Mouse (Mus musculus) spleen, postnatal 10 days (tissue): ENCODE measurements at regions not wholly inside any gene's neighbourhood (a gene's known extent, or its start where the extent isn't known, plus 50 kb on each side); places are given as distances from the start of the nearest gene placed in this dataset.

Experiments
- DNase-seq, 2 experiments: peaks; one replicate each; pipeline ENCODE4 v3.0.0; 2021 to 2022; ENCODE audit warnings: low spot score in 2 of 2

DNA sequence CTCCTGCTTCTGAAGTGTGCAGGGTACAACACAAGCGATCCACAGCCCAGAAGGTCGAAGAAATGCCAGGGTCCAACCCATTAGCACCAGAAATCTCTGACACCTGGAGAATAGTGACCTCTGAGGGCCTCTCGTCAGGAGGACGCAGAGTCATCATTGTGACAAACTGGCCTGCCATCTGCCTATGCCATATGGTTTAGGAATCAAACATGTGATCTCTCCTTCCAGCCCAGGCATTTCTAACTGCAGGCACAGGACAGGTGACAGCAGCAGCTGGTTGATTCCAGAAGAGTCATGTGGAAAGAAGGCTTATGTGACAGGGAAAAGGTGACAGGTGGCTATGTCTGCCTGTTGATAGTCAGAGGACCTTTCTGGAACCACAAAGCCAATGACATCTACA, 476.0 kb upstream of the Vstm2b start:
- no peak for DNase-seq

DNA sequence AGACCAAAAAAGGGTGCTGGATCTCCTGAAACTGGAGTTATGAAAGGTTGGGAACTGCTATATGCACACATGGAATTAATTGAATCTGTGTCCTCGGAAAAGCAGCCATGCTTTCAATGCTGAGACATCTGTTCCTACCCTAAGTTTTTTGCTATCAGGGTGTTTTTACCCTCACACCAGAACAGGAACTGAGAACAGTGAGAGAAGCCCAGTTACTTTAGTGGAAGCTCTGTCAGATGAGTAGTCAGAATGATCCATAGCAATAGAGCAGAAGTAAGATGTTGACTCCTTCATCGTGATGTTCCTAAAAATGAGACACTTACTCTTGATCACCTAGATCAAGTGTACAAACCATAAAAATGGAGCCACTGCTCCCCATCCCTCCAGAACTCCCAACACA, 468.7 kb upstream of the Vstm2b start:
- DNase-seq, result no peak

DNA sequence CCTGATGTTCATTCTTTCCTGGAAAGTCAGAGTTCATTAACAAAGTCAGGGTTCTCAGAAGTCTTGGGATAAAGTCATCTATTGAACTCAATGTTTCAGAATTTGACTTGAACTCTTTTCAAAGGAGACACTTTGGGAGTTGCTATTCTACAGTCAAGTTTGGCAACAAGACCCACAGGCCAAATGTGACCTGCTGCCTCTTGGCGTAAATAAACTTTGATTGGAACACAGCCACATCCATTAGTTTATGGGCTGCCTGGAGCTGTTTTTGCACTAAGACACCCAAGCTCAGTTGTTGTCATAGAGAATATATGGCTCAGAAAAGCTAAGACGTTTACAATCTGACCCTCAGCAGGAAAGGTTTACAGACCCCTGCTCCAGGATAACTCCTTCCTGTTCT, 464.2 kb upstream of the Vstm2b start:
- DNase-seq, result no peak

DNA sequence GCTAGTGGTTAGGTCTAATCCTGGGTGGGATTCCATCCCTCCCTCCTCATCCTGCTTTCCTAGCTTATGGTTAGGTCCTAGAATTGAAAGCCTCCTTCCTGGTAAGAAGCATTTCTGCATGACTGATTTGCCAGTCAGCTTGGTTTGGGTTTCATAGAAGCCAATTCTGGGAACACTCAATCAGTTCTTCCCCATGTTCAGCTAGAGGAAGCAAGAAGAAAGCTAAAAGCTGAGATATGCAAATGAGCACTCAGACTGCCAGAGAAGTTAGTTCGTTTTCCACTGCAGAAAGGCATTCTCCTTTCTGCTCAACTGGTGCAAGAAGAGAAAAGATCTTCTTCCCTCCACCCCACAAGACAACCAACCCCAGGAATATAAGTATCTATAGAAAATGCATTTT, 457.0 kb upstream of the Vstm2b start:
- DNase-seq, result no peak

DNA sequence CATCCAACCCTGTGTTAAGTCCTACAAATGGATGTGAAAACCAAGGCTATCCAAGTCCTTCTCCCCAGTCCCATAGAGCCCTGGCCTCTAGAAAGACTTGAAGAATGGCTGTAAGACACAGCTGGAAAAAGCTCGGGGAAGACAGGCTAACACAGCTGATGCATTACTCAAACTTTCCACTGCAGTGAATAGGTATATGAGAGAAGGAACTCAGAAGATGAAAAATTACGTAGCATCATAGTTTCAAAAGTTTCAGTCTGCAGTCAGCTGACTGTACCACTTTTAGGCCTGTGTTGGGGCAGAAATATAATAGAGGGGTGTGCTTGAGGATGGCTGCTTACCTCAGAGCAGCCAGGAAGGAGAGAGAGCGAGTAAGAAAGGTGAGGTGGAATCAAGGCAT, 456.3 kb upstream of the Vstm2b start:
- DNase-seq, result no peak

DNA sequence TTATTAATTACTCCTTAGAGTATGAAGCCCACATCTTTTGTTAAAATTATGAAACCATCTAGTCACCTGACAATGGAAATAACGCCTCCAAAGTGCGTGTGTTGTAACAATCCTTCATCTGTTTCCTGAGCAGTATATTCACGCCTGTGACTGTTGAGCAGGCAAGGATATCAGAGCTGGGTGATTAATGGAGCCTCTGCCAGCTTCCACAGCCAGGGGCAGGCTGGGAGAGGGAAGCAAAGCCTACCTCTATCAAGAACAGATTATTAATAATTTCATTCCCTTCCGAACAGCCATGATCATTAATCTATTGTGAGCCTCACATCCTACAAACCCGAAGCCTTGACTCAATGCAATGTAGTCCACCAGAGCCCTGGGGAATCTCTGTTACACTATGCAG, 431.7 kb upstream of the Vstm2b start:
- no peak for DNase-seq

DNA sequence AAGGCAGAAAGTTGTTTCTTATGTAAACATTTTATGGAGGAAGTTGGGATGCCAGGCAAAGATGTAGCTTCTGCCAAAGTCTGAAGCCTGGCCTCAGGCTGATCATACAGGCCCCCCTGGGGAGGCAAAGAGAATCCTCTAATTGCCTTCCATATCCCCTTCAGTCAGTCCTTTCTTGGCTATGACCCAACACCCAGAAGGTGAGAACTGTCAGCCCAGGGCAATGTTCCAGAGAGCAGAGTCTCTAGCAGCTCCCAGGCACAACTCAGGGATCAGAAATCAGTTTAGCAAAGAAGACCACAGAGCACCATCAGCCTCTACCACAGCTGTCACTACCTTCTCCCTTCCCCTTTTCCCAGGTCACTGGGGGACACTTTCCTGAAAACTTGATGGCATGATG, 410.9 kb upstream of the Vstm2b start:
- DNase-seq, result no peak

DNA sequence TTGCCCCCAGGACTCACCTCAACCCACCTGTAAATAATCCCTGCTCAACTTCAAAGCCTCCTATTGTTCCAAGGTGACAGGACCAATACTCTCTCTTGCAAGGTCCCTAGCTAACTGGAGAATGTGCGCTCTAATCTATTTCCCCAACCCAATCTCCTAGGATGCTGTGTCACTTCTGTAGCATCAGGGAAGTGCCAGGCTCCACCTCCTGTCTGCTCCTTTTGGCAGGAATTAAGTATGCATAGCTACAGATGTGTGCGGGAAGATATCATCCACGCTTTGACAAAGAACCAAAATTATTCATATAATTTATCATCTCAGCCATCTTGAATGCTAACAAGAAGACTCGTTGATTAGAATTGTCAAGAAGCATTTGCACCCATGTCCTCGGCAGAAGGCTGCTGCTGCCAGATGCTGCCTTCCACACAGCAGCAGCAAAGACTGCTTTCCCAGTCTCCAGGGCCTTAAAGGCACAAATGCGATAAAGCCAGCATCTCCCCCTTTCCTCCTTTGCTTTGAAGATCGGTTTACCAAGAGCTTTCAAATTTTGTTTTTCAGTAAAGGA, 375.3 kb upstream of the Vstm2b start:
- DNase-seq, result no peak

DNA sequence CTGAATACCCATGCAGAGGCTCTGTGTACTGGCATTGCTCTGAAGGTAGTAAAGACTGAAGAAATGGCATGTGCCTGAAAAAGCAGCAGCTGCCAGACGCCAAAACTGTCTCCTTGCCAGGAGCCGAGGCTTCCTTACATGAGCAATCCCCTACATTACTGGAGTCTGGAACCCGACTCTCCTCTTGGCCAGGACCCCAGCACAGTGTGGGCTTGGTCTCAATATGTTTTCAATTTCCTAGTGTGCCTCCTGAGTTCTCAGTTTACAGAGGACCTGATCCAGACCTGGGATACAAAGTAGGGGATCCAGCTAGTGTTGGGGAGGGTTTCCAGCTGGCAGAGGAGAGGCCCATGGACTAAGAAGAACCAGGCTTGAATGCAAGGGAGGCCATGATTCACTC, 361.5 kb upstream of the Vstm2b start:
- DNase-seq, result no peak

DNA sequence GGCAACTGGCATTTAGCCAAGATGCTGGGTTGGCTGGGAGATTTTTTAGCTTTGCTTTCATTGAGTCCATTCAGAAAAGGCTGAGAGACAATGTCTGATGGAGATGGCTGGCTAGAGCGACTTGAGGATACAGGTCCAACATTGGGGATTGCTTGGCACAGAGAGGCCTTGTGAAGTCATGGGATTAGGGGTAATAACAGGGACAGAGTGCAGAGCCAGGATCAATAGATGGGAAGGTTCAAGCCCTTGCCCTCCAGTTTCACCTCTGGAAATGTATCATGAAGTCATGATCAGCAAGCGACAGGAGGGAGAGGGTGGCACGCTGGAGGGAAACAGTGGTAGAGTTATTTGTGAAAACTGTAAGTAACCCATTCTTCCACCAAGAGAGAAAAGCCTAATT, 360.5 kb upstream of the Vstm2b start:
- DNase-seq, result no peak

DNA sequence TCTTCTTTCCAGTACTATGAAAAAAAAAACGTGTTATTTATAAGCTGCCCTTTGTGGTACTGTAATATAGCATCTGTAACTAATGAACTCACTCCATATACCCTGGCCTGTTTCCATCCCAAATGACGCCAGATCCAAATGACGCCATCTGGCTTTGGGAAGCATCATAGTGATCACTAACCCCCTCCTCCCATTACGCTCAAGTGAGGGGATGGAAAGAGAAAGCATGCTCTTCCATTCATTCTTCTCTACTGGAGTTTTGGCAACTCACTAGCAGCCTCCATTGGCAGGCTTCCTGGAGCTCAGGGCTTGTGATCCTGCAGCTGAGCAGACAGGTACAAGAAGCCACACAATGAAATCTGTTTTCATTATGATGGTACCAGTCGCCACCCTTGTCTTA, 358.3 kb upstream of the Vstm2b start:
- DNase-seq, result no peak

DNA sequence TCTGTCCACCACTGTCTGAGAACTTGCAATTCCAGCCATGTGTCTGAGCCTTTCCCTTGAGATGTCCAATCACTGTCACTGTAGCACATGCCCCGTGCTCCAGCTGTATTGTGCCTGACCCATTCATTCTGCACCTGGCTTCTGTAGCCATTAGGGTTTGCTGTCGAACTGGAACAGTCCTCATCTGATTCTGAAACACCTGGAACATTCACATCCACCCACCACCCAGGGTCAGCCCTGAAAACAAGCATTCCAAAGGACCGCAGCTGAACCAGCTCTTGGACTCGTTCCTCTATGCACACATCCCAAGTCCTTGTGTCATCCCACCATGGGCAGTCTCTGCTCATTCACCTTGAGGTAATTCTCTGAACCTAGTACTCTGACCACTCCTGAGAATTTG, 356.8 kb upstream of the Vstm2b start:
- DNase-seq, result no peak

DNA sequence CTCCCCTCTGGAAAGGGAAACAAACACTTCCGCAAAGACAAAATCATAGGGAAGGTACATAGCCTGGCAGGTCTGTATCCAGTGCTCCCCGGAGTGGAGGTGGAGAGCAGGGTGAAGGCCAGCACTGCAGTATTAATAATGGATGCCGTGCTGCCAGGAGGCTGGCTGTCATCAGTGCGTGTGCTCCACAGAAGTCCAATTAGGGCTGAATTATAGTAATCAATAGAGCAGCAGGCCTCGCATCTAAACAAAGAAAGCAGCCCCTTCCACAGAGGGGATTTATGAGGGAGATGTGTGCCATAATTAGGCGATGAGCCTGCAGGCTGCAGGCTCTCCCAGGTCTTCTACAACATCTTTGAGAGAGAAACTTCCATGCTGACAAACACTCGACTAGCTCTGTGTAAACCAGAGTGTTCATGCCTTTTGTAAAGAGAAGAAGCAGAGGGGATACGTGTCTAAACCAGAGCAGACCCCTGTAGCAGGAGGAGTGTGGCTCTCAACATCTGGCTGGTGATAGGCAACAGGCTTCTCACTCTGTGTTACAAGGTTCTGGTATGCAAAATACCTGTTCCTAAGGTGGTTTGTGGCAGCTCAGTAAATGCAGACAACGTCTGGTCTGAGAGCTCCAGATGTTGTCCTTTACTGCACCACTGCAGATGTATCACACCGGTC, 334.5 kb upstream of the Vstm2b start:
- no peak for DNase-seq

DNA sequence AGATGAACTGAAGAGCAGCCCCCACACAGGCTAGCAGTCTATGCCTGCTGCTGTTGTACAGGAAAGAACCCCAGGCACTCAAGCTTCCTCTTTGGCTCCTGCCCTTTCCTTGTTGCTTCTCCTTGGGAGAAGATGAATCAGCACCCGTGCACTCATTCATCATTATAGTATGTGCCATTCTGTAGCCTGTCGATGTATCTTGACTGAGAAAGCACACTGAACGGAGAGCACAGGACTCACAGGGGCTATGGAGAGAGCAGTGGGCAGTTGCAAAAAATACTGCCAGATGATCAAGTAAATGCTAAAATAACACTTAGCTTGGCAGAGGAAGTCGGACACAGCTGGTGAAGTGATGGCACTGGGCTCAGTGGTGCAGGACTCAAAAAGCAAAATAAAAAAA, 322.2 kb upstream of the Vstm2b start:
- no peak for DNase-seq

DNA sequence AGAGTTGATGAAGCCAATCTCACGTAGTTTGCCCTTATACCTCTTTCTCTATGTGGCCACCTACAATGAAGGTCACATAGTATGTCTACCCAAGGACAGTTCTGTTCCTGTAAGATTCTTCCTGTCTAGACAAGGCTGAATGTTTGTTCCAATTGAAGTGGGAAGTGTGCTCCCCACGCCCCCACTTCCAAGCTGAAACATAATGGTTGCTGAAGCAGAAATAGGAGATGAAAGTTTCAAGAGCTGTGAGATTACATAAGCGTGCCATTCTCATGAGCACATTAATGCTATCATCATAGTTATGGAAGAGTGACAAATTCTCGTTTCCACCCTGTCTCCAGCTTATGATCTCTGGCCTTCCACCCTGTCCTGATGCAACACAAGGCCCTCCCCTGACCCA, 320.8 kb upstream of the Vstm2b start:
- DNase-seq, result no peak

DNA sequence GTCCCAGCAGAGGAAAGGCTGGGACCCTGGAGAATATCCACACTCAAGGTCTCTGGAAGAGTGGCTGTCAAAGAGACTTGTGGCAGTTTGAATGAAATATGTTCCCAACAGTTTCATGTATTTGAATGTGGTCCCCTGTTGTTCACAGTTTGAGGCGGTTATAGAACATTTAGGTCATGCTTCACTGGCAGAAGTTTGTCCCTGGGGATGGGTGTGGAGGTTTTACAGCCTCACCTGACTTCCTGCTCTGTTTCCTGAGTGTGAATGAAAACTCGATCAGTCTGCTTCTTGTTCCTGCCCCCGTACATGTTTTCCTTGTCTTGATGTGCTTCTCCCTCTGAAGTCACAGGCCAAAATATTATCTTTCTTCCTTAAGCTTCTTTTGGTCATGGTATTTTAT, 277.4 kb upstream of the Vstm2b start:
- DNase-seq, result no peak

DNA sequence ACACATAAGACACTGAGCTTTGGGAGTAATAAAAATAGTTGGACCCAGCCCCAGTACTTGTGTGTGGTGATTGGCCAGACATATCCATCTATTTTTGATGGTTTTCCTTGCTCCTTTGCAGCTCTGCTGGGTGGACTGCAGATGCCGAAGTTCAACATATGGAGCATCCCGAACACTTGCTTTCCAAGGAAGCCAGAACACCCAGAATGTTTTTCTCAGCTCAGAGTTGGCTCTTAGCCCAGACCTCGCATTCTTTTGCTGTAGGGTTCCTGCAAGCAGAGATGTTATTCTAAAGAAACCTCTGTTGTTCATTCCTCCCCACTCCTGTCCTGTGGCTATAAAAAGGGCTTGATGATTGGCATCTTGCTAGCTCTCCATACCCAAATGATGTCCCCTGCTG, 275.3 kb upstream of the Vstm2b start:
- no peak for DNase-seq

DNA sequence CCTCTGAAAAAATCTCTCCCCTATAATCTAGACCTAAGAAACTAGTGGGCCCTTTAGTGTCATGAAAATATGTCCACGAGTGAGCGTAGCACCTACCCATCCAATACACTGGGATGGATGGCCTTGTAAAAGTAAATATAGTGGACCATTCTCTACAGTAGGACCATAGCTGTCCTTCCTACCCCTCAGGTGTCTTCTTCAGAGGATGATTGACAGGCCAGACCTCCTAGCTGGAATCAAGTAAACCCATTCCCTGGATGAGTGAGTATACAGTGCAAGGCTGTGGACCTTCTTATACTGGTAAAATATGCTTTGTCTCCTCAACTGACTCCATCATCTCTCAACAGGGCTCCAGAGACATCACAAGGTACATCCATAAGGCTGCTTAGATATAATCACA, 274.8 kb upstream of the Vstm2b start:
- no peak for DNase-seq

DNA sequence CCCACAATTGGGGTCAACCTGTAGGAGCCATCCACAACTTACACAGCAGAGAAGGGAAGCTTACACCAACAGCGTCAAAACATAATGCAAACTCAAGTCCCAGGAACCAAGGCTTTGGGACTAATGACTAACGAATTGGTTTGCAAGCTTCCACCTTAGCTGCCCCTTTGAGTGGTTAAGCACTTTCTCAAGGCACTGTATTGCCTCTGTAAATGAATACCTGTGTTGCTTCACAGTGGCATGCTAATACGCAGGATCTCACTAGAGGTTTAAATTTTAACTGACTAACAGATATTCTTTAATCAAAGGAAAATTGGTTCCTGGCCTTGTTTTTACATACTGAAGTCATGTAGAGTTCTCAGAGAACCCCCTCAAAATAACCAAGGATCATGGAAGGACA, 261.8 kb upstream of the Vstm2b start:
- no peak for DNase-seq

DNA sequence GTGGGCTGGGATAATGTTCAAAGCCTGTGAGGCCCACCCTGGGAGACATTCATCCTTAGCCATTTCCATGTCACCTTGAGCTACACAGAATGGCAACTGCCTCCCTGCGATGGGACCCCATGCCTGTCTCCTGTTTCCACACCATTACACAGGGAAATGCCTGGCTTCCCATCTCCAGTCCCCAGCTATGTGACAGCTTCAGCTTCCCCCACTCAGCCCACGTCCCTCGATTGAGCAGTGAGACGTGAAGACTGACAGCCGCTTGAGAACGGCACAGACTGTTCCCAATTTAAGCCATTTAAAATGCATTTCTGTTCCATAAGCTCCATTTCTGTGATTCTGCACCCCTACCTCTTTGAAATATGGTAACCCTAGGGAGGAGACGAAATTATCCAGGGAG, 243.1 kb upstream of the Vstm2b start:
- DNase-seq, result no peak

DNA sequence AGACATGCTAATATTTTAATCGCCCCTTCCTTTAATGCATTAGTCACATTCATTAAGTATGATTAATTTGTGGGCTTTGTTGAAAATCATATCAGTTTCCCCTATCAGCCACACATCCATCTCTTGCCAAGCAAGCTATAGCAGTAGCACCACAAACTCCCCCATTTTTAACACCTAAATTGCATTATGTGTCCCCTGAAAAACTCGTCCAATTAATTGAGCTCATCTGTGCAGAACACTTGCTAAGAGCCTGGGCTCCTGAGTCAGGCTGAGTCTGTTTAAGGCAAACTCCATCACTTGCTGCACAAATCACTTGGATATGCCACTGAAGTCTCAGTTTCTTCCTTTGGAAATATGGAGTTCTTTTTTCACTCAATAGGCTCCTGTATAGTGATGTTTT, 242.7 kb upstream of the Vstm2b start:
- no peak for DNase-seq

DNA sequence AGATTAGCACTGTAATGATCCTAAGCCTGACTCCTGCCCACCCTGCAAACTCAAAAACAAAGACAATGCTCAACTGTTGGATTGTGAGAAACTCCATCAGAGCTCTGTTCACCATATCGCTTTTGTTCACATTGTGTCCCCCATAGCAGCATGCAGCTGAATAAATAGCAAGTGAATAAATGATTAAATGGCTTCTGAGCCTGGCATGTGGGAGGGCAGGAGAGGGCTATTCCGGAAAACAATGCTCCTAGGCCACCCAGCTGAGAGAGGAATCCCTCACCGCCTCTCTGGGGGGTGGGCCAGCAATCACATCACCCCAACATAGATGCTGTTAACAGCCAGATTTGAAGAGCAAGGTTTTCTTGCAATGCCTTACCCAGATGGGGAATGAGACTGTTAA, 238.5 kb upstream of the Vstm2b start:
- DNase-seq, result no peak

DNA sequence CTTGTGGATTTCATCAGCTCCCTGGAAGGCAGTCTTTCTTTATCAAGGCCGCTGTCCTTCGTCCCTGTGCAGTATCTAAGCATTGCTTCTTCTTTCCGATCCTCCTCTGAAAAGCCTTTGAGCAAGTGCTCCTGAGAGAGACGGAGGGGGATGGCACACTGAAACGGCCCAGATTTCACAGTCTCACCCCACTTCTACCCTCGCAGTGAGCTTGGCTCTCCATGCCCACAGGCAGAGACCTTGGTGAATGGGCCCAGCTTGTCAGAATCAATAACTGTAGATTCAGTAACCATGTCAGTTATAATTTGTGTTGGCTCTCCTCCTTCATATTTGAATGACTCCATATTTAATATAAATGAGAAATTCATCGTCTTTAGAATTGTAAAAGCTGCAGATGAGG, 234.3 kb upstream of the Vstm2b start:
- no peak for DNase-seq

DNA sequence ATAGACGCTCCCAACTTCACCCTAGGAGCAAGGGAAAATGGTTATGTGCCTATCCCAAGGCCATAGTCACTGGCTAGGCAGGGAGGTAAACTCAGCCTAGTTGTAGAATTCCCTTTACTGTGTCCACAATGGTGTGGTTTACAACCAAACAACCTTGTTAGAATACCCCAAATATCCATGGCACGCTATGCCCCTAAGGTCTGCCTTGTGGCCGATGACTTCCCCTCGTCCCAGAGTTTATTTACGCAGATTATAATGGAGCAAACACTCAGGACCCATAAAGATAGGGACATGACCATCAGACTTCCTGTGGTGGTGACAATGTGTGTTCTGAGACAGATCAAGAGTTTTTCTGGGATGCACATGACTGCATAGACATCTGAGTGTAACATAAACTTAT, 231.5 kb upstream of the Vstm2b start:
- DNase-seq, result no peak
